Mouse (Mus musculus) skeletal muscle tissue, adult 2 months (tissue): ENCODE measurements around the gene Rapgef5.

Experiments used
- DNase-seq: peaks from one replicate; pipeline ENCODE4 v3.0.0-alpha.2; 2012; ENCODE audit warnings: low read depth, low spot score

Gene Rapgef5

DNA sequence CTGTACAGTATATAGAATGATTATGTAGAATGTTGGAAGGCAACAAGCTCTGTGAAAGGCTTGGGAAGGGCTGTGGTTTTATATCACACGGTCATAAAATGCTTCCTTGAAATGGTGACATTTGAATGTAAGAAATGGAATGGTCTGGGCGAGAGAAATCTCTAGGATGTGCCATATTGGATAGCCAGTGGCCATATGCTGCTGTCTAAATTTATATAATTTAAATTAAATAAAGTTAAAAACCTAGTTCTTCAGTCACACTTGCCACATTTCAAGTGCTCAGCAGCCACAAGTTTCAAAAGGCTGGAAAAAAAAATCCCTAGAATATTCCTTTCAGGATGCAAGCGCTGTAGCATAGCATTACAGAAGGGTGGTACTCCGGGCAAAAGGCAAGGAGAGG is 14.8 kb downstream of the Rapgef5 start:
- no peak for DNase-seq

DNA sequence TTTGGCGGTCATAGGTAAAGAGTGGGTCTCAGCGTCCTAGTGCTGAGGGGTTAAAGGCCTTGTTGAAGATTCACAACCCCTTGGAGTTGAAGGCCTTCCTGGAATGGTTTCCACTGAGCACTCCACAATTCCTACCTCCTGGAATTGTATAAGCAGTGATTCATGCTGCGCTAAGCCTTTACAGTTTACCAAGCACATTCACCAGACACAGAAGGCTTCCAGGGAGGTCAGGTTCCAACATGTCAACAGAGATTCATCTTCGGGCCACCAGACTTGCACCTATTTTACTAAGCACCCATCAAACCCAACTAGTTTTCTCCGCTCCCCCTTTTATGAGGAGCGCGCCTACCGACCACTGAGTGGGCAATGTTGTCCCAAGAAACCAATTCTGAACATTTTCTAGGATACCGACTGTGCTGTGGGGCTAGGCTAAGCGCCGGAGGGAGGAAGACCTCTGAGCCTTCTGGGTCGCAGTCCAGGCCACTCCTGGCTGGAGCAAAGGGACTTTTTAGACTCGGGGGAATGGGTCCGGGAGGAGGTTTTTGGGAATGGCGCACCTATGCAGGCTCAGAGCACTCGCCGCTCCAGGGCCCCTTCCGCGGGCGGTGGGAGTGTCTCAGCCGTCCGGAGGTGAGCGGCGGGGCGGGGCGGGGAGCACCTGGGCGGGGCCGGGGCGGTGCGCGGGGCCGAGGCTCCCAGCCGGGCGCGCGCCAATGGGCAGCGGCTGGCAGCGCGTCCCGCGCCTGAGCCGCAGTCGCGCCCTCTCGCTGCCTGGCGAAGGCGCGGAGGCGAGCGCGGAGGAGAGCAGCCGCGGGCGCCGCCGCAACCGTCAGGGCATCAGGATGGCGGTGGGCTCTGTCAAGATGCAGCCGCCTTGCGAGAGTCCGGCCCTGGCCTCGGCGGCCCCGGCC is 17.2 kb downstream of the Rapgef5 start:
- no peak for DNase-seq

DNA sequence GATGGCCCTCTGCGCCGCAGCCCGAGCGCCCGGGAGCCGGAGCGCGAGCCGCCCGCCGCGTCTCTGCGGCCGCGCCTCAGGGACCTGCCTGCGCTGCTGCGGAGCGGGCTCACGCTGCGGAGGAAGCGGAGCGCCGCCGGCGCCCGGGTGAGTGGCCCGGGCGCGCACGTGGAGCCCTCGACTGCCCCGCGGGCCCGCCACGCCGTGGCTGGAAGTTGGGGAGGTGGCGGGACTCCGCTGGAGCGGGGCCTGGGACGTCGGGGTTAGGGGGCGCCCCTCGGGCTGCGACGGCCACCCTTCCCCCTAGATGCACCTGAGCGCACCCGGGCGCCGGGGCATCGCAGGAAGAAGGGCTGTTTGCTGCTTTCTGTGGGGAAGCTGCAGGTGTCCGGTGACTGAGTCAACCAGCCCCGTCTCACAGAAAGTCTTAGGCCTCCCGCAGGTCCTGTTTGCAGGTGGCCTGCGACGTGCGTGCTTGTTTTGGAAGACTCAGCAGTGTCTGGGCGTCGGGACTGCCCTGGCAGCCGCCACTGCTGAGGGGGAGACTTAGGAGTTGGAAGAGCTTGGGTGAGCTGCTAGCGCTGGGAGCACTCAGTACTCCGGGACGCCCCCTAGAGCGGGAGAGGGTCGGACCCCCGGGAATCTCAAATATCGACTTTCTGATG is 17.9 kb downstream of the Rapgef5 start:
- no peak for DNase-seq

DNA sequence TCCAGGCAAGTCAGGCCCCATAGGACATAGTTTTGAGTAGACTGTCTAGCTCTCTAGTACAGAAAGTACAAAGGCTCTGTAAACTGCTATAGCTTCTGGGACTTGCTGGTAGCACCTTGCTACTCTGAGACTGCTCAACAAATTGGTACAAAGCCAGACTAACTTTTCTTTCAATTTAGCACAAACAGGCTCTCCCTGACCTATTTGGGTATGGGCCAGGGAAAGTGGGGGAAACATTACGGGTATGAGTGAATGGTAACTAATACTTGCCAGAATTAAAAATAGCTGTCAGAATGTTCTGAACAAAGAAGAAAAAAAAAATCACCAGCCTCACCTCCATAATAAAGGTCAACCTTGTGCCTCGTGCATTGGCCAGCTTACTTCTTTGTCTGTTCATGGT is 24.1 kb downstream of the Rapgef5 start:
- DNase-seq = peak; percentile 3

DNA sequence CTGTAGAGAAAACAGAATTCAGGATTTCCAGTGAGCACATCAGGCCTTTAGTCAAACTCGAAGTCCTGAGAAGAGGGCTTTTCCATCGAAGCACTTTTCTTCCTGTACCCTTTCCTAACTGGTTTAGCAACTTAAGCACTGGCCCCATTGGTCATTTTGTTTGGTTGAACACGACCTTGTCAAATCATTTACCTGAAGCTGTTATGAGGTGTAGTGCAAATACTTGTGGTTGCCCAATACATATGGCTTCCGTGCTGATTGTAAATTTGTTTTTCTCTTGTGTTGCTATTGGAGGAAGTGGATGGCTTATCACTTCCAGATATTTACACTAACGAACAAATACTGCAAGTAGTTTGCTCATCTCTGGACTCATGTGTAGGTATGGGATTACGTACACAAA is 29.0 kb downstream of the Rapgef5 start:
- no peak for DNase-seq

DNA sequence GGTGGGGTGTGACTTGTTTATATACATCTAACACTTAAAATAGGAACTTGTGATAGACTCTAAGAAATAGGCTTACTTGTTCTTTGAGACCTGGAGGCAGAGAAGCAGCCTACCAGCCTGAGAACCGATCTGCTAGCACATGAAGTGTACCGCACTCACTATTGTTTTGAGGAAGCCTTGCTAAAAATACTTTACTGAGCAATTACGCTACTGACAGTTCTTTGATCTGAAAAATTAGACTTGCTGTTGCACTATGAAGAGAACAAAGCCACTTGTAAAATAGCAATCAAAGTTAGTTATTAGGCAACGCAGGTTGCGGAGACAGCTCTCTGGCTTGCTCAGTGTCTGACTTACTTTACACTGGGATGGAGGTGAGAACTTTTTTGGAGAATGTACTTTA is 37.1 kb downstream of the Rapgef5 start:
- DNase-seq = no peak

DNA sequence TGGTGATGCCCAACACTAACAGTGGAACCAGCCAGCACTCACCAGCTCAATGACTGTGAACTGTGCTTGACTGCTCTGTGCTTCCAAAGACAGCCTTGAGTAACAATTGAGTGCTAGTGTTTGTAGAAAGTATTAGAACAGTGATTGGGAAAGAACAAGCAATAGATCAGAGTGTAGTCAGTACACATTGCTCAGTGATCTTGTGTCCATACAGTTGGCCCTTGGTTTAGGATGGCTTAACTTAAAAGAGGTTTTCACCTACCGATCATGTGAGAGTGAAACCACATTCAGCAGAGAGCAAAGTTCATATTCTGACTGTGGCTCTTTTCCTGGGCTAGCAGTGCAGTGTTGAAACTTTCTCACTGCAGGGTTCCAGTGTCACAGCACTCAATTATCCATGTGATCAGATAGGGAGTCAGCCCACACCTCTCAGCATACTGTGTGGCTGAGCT is 38.4 kb downstream of the Rapgef5 start:
- DNase-seq = no peak

DNA sequence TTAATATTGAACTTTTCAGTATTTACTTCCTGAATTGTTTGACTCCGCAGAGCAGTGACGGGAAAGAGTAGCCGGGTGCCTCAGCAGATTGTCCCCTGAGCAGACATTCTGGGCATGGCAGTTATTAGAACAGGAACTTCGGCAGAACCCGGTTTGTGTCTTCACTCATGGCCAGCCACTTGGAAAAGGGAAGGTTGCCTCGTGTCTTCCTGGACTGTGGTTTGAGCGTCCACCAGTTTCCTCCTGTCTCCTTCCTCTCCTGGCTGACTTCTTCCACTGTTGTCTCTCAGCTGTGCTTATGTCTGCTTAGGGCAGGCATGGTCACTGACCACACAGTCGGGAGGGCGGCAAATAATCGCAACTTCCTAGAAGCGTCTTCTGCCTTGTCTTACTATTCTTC is 44.2 kb downstream of the Rapgef5 start:
- DNase-seq = peak; percentile 27

DNA sequence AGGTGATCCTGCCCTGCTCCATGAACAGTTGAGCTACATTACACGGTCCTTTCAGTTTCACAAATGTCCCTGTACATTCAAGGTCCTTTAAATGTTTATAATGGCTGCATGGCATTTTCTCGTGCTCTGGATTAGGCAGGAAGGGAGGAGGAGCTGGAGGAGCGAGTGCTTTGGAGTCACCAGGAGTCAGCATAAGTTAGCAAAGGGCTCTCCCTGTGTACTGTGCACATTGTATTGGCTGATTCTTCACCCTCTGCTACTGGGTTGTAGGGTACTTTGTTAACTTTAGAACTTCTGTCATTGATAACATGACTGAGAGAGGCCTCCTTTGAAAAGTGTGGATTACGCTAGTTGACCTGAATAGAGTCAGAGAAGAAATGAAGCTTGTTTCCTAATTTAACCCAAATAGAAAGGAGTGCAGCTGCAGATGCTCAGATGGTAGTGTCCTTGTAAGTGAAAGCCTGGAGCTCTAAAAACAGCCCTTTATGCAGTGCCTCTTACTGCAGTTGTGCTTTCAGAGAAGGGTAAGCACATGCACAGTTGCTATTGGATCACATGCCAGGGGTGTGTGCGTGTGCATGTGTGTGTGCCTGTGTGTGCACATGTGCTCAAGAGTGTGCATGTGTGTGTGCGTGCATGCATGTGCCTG is 45.3 kb downstream of the Rapgef5 start:
- no peak for DNase-seq

DNA sequence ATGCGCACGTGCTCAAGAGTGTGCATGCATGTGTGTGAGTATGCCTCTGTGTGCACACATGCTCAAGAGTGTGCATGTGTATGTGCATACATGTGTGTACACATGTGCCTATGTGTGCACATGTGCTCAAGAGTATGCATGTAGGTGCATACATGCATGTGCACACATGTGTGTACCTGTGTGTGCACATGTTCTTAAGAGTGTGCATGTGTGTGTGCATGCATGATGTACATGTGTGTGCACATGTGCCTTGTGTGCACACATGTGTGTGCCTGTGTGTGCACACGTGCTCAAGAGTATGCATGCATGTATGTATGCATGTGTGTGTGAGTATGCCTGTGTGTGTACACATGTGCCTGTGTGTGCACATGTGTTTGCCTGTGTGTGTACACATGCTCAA is 45.8 kb downstream of the Rapgef5 start:
- no peak for DNase-seq

DNA sequence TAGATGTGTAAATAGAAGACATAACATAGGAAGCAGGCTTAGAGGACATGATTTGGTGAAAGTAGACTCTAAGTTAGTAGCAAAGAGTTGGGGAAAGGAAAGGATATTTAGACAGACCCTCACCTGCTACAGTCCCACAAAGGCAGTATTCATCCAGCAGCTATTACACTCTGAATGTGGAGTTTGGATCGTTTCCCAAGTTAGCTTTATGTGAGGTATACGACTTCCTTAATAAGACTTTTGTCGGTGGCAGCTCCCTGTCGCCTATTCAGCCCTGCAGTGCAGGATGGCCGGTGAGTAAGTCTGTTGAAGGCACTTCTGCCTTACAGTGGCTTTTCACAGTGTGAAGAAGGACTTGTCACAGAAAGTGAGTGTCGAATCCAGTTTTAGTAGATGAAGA is 47.6 kb downstream of the Rapgef5 start:
- DNase-seq = no peak

DNA sequence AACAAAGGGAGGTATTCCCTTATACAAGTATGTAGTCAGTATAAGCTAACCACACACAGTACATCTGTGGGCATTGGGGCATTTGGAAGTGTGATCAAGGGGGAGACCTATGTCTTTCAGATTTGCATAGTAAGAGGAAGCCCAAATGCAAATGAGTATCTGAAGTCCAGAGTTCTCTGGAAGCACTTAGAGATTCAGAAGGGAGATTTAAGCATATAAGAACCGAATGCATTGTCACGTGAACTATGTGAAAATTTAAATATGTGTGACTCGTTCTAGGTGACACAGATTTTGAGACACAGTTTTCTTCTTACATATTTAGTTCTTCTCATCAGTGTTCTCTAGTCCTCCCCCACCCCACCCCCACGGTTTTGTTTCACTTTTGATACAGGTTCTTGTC is 50.0 kb downstream of the Rapgef5 start:
- no peak for DNase-seq

DNA sequence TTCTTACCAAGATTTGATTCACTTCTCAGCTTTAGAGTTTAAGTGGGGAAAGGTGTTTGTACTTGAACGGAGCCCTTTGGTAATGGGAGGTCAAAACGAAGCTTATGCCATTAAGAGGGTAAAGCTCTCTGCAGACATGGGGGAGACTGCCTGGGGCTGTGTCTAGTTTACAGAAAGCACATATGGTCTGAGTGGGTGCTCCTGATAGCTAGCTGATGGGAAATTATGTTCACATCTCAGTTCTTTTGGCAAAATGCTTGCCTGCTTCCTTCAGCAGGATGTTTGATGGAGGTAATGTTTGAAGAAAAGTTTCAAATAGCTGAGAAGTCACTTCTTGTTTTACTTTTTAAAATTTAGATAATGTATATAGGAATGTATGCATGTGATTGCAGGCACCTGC is 53.4 kb downstream of the Rapgef5 start:
- DNase-seq = no peak

DNA sequence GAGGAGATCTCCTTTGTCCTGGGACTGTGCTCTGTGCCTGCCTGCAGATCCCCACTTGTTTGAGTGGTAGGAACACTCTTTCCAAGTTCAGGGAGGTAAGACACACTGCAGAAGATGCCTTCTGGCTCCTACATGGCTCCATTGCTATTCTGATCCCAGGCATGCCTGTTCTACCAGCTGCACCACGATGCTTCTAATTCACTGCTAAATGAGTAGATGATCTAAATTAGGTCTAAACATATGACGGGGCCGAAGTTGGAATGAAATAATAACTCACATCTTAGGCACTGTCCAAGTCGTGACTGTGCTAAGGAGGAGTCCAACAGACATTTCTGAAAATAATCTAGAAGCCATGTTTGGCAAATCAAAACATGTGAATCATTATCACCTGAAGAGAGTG is 68.0 kb downstream of the Rapgef5 start:
- no peak for DNase-seq

DNA sequence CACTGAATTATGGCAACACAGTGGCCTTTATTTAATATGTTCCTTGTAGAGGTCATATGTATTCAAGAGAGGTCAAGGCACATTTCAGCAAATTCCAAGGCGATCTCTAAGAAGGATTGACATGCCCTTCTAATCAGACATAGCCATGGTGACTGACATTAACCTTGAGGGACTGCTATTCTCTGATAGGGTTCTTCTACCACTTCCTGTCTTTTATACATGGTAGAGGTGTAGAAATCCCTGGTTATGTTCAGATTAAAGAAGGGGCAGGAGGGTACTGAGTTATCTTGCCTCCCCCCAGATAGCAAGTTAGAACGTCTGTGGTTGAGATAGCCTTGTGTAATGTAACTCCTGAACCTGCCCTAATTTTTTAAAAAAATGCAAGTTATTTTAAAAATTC is 69.1 kb downstream of the Rapgef5 start:
- DNase-seq = no peak

DNA sequence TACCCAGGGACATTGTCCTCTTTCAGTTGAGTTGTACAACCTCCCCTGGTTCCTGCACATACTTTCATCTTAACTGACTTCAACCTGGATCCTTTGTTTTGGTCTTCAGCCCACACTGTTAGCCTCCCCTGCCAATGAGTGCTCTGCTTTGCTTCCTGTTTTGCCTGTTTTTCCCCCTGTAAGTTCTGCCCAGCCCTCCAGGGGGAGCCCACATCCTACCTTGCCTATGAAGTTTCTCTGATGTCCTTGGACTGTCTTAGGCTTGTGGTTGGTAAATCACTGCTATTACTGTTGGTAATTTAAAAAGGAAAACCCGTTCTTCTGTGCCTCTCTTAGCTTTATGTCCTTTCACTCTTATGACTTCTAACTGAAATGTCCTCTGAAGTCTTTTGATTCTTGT is 69.8 kb downstream of the Rapgef5 start:
- peak; percentile 10 for DNase-seq

DNA sequence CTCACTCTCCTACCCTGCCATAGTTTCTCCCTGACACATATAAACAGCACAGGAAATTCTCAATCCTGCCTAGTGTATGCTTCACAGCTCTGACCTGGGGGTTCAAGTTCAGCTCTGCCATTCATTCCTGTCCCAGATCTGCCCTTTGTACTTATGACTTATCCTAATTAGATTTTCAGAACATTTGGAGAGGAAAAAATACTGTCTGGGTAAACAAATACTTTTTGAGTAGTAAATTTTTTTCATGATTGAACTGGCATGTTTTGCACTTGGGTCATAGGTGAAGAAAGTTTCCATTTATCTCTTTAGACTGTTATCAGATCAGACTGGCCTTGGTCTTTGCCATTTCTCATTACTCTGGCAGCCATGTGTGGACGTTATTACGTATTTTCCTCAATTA is 72.9 kb downstream of the Rapgef5 start:
- no peak for DNase-seq

DNA sequence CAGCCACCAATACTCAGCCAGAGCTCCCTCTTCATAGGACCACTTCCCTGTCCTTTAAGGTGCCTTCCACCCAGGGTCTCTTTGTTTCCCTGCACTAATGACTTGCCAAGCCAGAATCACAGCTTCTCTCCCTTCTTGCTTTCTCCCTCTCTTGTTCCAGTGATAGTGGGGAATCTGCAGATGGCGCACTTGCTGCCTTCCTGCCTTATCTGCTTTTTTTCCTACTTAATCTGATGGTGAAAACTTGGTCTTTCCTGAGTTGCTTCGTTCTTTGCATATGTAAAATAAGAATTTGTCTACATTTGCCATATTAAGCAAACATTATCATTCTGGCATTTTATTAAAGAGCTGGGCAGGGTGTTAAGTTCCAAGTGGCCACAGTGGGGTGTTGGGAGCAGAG is 75.7 kb downstream of the Rapgef5 start:
- no peak for DNase-seq

DNA sequence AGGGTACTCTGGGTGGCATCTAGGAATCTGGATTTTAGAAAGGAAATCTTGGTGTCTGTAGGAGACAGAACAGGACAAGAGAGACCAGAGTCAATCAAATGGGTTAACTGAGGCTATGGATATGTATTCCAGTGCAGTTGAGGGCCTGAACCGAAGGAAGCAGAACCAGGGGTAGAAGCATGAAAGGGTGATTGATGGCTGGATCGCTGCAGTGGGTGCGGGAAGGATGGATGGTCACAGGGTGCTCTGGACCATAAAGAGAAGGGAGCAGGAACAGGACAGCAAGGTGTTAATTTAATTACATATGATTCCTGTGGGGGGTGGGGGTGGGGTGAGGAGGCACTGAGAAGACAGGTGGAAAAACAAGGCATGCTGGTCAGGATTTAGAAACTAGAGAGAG is 76.3 kb downstream of the Rapgef5 start:
- no peak for DNase-seq

DNA sequence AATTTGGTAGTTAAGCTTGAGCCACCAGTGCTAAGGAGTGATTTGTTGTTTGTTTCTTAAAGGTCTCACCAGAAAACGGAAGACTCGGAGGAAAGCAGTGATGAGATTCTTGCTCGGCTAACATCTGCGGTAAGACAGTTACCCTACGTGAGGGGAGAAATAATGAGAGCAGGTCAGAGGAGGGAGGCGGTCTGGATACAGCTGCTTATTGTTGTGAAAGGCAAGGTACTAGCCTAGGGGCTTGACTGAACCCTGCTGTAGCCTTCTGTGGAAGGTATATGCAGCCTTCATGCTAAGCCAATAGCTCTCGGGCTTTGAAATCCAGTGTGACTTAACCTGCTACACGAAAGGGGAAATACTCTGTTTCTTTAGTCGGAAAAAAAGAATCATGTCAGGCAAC is 78.9 kb downstream of the Rapgef5 start:
- DNase-seq = no peak

DNA sequence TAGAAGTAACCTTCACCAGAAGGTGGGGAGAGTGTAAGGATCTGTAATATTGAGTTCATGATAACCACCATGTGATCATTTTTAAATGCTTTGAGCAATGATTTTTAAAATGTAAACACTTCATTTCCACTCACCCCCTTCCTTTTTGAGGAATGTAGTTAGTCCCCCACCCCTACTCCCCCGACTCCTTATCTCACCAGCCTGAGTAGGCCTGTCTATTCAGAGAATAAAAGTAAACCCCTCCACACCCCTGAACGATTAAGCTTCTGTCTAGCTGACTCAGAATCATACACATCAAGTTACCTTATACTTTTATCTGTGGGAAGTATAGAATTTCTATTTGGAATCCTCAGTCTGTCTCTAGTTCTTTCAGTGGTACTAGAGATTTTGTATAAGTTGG is 81.9 kb downstream of the Rapgef5 start:
- no peak for DNase-seq

DNA sequence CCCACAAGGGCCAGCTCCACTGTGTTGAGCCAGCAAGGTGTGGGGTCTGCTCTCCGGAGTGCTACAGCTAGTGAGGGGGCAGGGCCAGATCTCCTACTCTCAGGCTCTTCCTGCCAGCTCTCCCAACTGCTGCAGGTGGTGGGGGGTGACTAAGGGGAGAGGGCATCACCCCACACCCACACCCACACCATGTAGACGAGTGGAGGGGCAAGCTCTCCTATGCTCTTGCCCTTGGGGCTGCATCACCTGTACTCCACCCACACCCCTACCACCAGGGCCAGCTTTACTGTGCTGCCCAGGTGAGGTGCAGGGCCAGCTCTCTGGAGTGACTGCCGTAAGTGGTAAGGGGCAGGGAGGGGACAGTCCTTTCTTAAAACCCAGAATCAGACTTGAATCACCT is 89.7 kb downstream of the Rapgef5 start:
- DNase-seq = no peak

DNA sequence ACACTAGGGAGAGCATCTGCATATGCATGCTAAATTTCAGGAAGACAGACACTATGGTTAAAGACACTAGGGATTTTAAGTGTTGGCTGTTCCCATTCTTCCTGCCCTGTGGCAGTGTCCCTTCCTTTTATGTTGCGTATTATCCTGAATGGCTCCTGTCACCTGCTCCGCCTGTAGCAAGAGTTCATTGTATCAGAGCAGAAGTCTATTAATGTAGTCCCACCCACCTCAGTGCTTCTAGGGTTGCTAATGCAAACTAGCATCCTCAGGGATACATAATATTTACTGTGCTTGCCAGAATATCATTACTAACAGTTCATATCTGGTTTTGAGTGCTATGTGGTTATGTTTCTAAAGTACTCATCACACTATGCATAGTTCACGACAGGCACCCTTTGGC is 96.4 kb downstream of the Rapgef5 start:
- no peak for DNase-seq
